Mouse (Mus musculus) intestine, postnatal 0 days (tissue): ENCODE data around the gene Rin1. TPM values are rescaled to one million over a fixed set of nuclear protein-coding genes. Genes with fewer than 3 reads are reported as not detected.
"Not testable (repeated sequence)": the region's sequence is repeated elsewhere in the genome, so short reads cannot be mapped to it uniquely, and the experiment has no call there.

Source experiments
- ATAC-seq: fragments of 200-750 bp; cut with Nextera tagmentation; 2 replicates; pipeline ENCODE4 v1.8.0; 2017; ENCODE audit warnings: mild to moderate bottlenecking, moderate TSS enrichment, moderate library complexity
- H3K27ac ChIP-seq: fragments of 300-500 bp; sonication (generic); 2 replicates; pipeline ENCODE4 v1.5.1; 2014; ENCODE audit warnings: mild to moderate bottlenecking, low read depth, low read length, moderate library complexity
- H3K27me3 ChIP-seq: fragments of 300-500 bp; sonication (generic); replicated peaks from 2 replicates; pipeline ENCODE4 v1.6.1; 2014; ENCODE audit warnings: low read length, mixed read lengths; ENCODE audit not compliant: control insufficient read depth, insufficient read depth
- H3K36me3 ChIP-seq: fragments of 300-500 bp; sonication (generic); 2 replicates; pipeline ENCODE4 v1.6.1; 2014; ENCODE audit warnings: mild to moderate bottlenecking, moderate library complexity; ENCODE audit not compliant: control insufficient read depth, insufficient read depth
- H3K4me1 ChIP-seq: fragments of 300-500 bp; sonication (generic); replicated peaks from 2 replicates; pipeline ENCODE4 v1.6.1; 2014; ENCODE audit warnings: antibody characterized with exemption, low read length, mixed read lengths; ENCODE audit not compliant: control insufficient read depth, insufficient read depth
- H3K4me2 ChIP-seq: fragments of 300-500 bp; sonication (generic); replicated peaks from 2 replicates; pipeline ENCODE4 v1.6.1; 2014; ENCODE audit warnings: low read depth, mild to moderate bottlenecking, moderate library complexity
- H3K4me3 ChIP-seq: fragments of 300-500 bp; sonication (generic); 2 replicates; pipeline ENCODE4 v1.5.1; 2014; ENCODE audit warnings: low read depth, low read length
- H3K9ac ChIP-seq: fragments of 300-500 bp; sonication (generic); 2 replicates; pipeline ENCODE4 v1.6.1; 2014; ENCODE audit warnings: mild to moderate bottlenecking, low read depth, low read length
- H3K9me3 ChIP-seq: fragments of 300-500 bp; sonication (generic); 2 replicates; pipeline ENCODE4 v1.6.1; 2016; ENCODE audit warnings: mixed run types; ENCODE audit not compliant: control insufficient read depth
- CTCF ChIP-seq: sonication (generic); IDR thresholded peaks from 2 replicates; pipeline ENCODE4 v1.5.1; 2016; ENCODE audit warnings: low read depth, mild to moderate bottlenecking, control low read depth, antibody characterized with exemption, moderate library complexity
- WGBS: fragments of 180-500 bp; shearing (Covaris S2); extraction: QIAGEN DNeasy Blood & Tissue Kit; methylation state at CpG from one replicate; pipeline ENCODE4 v1.1.7; 2014; 5-methylcytosine and 5-hydroxymethylcytosine counted together
- polyA plus RNA-seq: library from polyadenylated mRNA; unstranded; fragments of >200 nt; fragmentation: Nextera tagmentation; extraction: Ambion mirVana; gene quantifications from 2 replicates; pipeline ENCODE4 v1.2.1, GENCODE M21; 2015

The Rin1 gene
- polyA plus RNA-seq, result 0.77 and 0.78 TPM in 2 replicates

DNA sequence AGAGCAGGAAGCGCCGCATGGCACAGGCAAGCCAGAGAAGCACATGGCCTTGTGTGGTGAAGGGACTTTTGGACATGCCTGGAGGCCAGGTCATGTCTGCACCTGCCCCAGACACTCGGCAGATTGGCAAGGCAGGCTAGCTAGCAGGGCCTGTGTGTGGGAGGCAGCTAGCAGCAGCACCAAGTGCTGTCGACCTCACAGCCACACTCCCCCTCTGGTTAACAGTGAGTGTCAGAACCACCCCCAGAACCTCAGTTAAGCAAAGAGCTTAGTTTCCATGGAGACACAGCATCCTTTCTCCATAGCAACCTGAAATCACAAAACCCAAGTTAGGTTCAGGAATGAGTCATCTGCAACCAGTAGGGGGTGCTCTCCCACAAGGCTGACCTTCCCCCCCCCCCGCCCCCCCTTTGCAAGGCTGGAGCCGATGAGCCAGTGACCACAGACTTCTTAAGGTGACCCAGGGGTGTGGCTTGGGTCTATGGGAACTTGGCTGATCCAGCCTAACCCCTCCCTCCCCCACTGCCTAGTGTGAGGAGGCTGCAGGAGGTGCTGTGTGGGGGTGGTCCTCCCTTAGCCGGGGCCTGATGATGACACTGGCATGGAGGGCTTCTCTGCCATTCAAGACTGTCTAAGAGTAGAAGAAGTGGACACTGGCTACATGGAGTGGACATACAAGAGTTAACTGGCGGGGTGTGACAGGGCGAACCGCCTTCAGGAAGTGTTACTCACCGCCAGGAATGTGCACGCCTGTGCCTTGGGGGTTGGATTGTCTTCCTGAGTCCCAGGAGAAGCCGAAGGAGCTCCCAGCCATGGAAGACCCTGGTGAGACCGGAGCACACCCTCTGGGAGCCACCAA is at the start of gene Rin1:
Gene Rin1 (plus strand): TSS at position 435 of the 859 bp plus-strand sequence.
- peak; percentile 76 for ATAC-seq
- Histone ChIP-seq H3K27ac (no peak within 1 kb of the TSS), H3K9me3 (no peaks in the 10 kb centered on the region), H3K9ac (no peak within 1 kb of the TSS; the same call in 1 of the 2 replicates), H3K27me3 (no peaks in the 10 kb centered on the region), H3K4me2 (peak within 1 kb of the TSS; percentile 60), H3K36me3 (peaks cover 30% of the 10 kb centered on the region), H3K4me1 (no peaks in the 10 kb centered on the region), H3K4me3 (peak within 1 kb of the TSS; percentile 34)
- peak; percentile 72 for TF ChIP-seq CTCF
- 21% methylated on average over 13 of the region's 14 CpGs for WGBS

DNA sequence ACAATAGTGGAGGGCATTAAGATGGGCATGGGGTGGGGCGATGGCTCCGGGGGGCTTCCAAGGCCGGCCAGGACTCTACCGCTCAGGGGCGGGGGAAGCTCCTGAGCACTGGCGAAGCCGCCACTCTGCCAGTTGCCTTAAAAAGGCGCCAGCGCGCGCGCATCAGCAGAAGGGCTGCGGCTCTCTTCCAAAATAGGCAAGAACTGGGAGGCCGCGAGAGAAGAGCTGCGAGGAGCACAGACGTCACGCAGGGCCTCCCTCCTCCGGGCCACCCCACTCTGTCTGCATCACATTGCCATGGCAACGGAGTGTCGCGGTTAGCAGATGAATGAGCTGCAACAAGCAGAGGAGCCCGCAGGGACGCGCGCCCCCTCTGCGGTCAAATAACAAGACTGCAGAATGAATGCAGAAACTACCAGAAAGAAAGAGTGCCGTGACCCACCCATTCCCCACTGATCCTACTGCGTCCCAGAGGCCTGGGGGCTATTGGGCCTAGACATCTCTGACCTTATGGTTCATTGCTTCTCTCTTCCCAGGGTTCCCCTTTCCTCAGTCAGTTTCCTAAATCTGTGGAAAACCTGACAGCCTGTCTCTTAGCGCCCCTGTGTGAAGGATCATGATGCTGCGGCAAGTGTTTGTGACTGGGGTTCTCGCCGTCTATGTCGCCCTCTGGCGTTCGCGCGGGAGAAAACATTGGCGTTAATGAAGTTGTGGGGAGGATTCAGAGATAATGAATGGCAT is 48.4 kb upstream of the Rin1 start:
- no peaks in the 10 kb centered on the region for H3K36me3 ChIP-seq
- H3K9me3 ChIP-seq, result no peaks in the 10 kb centered on the region
- 0 out of 2 replicates have a peak overlapping the region, but pooled peaks have one; percentile 3 for H3K4me3 ChIP-seq
- H3K27me3 ChIP-seq, result 0 out of 2 replicates have a peak, but pooled peaks cover 8% of the 10 kb centered on the region
- no peak overlapping the region for H3K9ac ChIP-seq
- peak; percentile 69 for ATAC-seq
- H3K4me1 ChIP-seq, result no peaks in the 10 kb centered on the region
- peak overlapping the region; percentile 41 for H3K4me2 ChIP-seq
- peak overlapping the region; percentile 35; the same call in 1 of the 2 replicates for H3K27ac ChIP-seq
- WGBS, result under 1% methylated on average over 39 of the region's 39 CpGs
- TF ChIP-seq CTCF, result peak; percentile 90

DNA sequence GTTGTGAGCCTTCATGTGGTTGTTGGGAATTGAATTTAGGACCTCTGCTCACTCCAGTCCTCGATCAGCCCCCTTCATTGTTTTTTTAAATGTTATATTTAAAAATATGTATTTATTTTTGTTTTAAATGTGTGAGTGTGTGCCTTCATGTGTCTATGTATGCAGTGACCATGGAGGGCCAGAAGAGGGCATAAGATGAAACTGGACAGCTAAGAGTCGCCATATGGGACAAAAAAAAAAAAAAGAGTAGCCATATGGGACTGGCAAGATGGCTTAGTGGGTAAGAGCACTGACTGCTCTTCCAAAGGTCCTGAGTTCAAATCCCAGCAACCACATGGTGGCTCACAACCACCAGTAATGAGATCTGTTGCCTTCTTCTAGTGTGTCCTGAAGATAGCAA is 46.6 kb upstream of the Rin1 start:
- not testable (repeated sequence) for H3K36me3 ChIP-seq, H3K4me2 ChIP-seq, H3K27ac ChIP-seq, H3K9me3 ChIP-seq, H3K27me3 ChIP-seq, H3K4me3 ChIP-seq, H3K9ac ChIP-seq, H3K4me1 ChIP-seq, ATAC-seq
- WGBS, result 64% methylated on average over 2 of the region's 2 CpGs
- TF ChIP-seq CTCF, result peak; percentile 23

GRCm38 (mm10) chr19:5004925-5005324 is 45.4 kb upstream of the Rin1 start:
- no peak; the same call in 1 of the 2 replicates for ATAC-seq
- Histone ChIP-seq H3K27me3 (0 out of 2 replicates have a peak, but pooled peaks cover 5% of the 10 kb centered on the region), H3K4me1 (no peaks in the 10 kb centered on the region), H3K9ac (no peak overlapping the region), H3K36me3 (no peaks in the 10 kb centered on the region), H3K27ac (no peak overlapping the region), H3K9me3 (no peaks in the 10 kb centered on the region), H3K4me2 (no peak overlapping the region), H3K4me3 (no peak overlapping the region)
- no peak for TF ChIP-seq CTCF
- 46% methylated on average over 4 of the region's 4 CpGs for WGBS

DNA sequence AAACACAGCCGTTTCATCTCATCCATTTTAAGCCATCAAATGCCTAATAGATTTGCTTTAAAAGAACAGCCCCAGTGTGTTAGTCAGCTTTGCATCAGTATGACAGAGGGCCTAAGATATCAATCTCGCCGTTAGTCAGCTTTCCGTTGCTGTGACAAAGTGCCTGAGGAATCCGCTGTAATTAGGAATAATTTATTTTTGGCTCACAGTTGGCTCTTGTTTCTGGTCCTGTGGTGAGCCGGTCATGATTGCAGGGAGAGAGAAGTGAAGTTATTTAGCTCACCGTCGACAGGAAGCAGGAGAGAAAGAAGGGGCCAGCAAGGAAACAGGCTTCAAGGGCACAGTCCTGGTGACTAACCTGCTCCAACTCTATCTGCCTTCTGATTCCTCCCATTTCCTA is 37.1 kb upstream of the Rin1 start:
- Histone ChIP-seq H3K27me3 (no peaks in the 10 kb centered on the region), H3K9me3 (no peaks in the 10 kb centered on the region), H3K4me2 (no peak overlapping the region), H3K9ac (no peak overlapping the region), H3K36me3 (no peaks in the 10 kb centered on the region), H3K4me1 (no peaks in the 10 kb centered on the region; the same call in 1 of the 2 replicates), H3K27ac (no peak overlapping the region), H3K4me3 (no peak overlapping the region)
- 61% methylated on average over 8 of the region's 8 CpGs for WGBS
- no peak for TF ChIP-seq CTCF
- ATAC-seq, result no peak; the same call in 1 of the 2 replicates

GRCm38 (mm10) chr19:5014961-5015398 is 35.3 kb upstream of the Rin1 start:
- Histone ChIP-seq H3K4me2 (no peak overlapping the region), H3K9ac (no peak overlapping the region), H3K4me1 (no peaks in the 10 kb centered on the region; the same call in 1 of the 2 replicates), H3K27ac (no peak overlapping the region), H3K36me3 (no peaks in the 10 kb centered on the region), H3K4me3 (no peak overlapping the region), H3K27me3 (no peaks in the 10 kb centered on the region), H3K9me3 (no peaks in the 10 kb centered on the region)
- WGBS, result 16% methylated on average over 8 of the region's 8 CpGs
- ATAC-seq, result no peak
- TF ChIP-seq CTCF, result peak; percentile 75
